Mouse (Mus musculus) heart, adult 18-20 months (tissue): ENCODE data around the gene Alg14. TPM values are rescaled to one million over a fixed set of nuclear protein-coding genes. Genes with fewer than 3 reads are reported as not detected.
A peak's percentile ranks its signal among the peaks of the same experiment; 100 is the strongest.

Experiments
- DNase-seq, 2 experiments: peaks; one replicate each; pipeline ENCODE4 v3.0.0; 2021 to 2022; ENCODE audit warnings: mixed read lengths in 1 of 2
- long read RNA-seq, 2 experiments: library from polyadenylated mRNA; stranded (forward); transcript quantifications; one replicate each; pipeline ENCODE4 v2.0.0; 2021
- total RNA-seq, 2 experiments: library from RNA; stranded (reverse); gene quantifications; 2 replicates each; pipeline ENCODE4 v1.2.3; 2021

Gene Alg14
- total RNA-seq: 10 to 100 TPM; 12.4 to 13.5 TPM
- long read RNA-seq, experiment 1, transcript Alg14-201 (4 exons, 2,037 nt): major isoform, 7 of 14 reads
- long read RNA-seq, experiment 1, partial matches to known transcripts: 2 of 14 reads
- long read RNA-seq, experiment 1, other reads (novel, unspliced or antisense): 4 of 14 reads
- long read RNA-seq, experiment 2, partial matches to known transcripts: 0 of 7 reads
- long read RNA-seq, experiment 2, other reads (novel, unspliced or antisense): 1 of 7 reads

DNA sequence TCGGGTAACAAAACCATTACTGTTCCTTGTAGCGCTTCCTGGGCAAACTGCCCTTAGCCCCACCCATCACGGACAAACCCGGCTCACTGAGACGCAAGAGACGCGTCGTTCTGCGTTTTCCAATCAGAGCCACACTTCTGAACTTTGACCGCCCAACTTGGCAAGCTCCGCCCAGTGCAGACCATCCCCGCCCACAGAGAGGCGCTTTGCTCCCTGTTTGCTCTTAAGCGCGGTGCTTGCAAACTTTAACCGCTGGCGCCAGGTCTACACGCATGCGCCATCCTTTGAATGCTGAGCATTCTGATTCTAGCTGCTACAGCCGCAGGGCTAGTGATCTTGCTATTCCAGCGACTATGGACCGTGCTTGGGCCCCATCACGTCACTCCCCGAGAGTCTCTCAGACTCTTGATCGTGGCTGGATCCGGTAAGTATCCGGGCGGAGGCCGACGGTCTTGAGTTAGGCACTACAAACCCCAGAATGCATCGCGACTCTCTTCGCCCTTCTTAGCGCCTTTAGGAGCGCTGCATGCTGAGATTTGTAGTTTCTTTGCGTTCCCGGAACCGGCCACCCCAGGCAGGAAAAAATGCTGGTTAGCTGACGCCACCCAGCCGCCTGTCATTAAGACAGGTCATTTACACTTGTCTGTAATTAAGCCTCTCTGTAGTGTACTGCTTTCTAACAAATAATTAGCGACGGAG is at the start of gene Alg14:
TSS of gene Alg14 (plus strand) at position 214 of the 699 bp plus-strand sequence.
- DNase-seq: peak; percentile 98 to 99

DNA sequence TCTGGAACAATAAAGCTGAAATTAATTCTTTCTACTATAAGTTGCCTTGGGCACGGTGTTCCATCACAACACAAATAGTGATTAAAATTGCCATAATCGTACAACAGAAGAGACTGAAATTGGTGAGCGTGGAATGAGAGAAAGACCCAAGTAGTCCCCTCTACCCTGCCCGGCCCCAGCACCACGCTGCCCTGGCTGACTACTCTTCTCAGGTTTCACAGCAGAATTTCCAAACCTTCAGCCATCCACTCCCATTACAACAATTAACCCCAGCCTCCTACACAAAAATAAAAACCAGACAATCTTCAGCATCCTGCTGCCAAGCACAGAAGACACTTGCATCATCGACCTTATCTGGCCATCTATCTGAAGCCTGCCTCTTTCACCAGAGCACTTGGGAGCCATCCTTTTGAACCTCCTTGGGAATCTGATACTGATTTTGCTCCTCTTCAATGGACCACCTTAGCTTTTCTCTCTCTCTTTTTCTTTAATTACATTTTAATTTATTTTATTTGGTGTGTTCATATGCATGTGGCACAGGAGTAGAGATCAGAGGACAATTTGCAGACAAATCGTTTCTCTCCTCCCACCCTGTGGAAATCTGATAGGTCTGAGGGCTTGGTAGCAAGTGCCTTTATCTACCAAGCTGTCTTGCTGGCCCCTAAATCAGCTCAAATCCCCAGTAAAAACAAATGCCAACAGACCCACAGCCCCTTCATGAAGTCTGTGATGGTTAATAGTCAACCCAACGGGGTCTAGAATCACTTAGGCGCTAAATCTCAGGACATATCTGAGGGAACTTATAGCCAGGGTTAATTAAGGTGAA is 49.2 kb upstream of the Alg14 start:
- DNase-seq: no peak

GRCm38 (mm10) chr3:121242941-121243340 is 48.6 kb upstream of the Alg14 start:
- no peak for DNase-seq

DNA sequence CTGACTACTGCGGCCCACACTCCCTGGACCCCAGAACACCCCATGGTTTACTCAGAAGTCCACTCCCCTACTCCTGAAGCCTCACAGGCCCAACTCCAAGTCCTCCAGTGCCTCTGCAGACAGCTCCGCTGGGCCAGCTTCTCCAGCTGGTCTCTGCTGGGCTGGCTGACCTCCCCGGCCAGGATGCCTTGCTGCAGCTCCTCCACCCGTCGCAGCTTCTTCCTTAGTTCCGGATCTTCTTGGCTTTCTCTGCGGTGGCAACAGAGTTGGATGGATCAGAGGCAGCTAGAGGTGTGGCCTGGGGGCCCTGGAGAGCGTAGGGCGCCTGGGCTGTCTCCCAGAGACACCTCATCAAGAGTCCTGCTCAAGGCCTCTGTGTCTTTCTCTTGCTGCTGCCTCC is 41.5 kb upstream of the Alg14 start:
- DNase-seq: peak; percentile 16 to 49

DNA sequence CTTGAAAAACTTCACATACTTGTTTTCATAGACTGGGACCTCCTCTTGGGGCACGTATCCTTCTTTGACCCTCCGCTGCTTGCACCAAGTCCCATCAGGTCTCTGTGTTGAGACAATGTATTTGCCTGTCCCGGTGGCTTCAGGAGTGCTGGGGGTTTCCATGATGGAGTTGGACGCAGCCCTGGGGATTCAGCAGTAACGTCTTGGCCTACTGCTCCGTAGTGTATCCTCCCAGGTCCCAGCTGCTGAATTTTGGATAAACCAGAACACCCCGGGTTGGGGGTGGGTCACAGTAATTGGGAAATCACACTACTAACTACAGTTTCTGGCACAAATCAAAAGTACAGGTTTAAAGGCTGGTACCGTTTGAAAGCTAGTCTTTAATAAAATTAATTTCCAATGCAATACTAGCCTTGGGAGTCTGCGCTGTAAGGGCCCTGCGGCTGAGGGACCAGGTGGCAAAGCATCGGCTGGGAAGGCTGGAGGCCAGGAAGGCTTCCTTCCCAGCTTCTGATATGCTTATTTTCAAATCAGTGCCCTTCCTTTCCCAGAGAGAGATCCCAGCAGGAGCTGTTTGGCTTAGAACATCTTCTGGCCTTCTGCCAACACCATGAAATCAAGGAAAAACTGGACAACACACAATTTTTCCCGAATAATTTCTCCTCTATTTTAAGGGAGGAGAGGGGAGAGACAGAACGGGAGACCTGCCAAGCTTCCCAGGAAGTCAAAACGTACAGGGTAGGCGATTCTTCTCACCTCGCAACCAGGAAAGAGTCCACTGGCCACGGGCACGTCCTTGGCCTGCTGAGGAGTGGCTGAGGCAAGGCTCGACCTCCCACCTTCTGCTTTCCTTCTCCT is 40.8 kb upstream of the Alg14 start:
- DNase-seq: peak; percentile 45 to 52

DNA sequence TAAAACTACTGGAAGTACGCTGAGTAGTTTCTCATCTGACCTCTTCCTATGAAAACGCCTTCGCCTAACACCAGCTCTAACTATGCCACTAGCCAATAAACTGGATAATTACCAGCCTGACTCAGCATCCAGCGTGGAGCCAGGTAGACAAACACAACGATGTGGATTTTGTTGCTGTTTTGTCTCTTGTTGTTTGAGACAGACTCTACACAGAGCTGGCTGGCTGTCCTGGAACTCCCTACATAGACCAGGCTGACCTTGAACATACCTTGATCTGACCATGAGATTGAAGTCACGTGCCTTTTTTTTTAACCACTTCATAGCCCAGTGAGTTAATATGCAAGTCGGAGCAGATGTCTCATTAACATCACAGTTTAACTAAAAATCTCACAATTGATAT is 36.1 kb upstream of the Alg14 start:
- DNase-seq: no peak

- no peak for DNase-seq
Observed at GRCm38 (mm10) chr3:121256131-121256530, 35.4 kb upstream of the Alg14 start.

DNA sequence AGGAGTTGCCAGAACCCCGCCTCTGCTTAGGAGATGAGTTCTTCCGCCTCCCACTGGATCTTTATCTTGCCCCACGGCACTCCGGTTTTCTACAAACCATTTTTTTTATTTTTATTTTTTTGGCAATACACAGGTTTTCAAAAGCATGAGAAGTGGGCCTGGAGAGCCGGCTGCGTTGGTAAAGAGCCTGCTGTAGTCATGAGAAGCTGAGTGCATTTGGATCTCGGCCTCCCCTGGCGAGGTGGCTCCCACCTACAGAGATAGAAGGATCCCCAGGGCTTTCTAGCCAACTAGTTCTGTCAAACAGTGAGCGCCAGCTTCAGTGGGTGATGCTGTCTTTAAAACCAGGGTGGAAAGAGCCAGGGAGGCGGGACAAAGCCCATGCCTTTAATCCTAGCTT is 34.2 kb upstream of the Alg14 start:
- DNase-seq: no peak

- peak; percentile 25 to 29 for DNase-seq
Observed at GRCm38 (mm10) chr3:121258521-121259478, 32.8 kb upstream of the Alg14 start.

DNA sequence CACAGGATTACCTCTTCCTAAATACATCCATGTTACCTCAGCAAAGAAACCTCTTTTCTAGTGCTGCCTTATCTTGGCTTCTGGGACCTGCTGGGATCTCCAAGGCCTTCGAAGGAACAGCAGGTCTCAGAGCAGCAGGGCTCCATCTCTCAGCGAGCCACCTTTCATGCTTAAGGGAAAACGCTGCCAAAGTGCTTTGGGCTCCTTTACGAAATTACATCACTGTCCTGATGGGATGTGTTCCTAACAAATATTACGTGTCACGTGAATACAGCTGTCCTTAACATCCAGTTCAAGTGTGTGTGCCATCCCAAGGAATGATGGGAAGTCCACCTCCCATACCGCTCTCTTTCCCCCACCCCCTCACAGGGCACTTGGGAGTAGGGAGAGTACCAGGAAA is 31.5 kb upstream of the Alg14 start:
- DNase-seq: no peak

- DNase-seq: no peak
Observed at GRCm38 (mm10) chr3:121260831-121261230, 30.7 kb upstream of the Alg14 start.

DNA sequence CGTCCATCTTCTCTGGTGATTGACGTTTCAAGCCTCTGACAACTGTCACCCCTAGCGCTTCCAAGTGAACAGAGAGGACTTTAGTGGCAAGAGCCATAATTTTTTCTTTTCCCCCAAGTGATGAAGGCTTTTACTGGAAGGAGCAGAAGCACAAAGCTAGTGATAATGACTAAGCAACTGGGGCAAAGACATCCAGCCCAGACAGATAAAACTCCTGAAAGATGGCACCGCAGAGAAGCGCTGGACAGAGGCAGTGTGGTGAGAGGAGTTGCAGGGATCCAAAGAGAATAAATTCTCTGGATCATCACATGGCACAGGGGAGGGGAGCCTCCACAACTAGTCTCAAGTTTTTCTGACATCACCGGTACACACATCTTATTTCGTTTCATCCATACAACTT is 30.3 kb upstream of the Alg14 start:
- DNase-seq: no peak

DNA sequence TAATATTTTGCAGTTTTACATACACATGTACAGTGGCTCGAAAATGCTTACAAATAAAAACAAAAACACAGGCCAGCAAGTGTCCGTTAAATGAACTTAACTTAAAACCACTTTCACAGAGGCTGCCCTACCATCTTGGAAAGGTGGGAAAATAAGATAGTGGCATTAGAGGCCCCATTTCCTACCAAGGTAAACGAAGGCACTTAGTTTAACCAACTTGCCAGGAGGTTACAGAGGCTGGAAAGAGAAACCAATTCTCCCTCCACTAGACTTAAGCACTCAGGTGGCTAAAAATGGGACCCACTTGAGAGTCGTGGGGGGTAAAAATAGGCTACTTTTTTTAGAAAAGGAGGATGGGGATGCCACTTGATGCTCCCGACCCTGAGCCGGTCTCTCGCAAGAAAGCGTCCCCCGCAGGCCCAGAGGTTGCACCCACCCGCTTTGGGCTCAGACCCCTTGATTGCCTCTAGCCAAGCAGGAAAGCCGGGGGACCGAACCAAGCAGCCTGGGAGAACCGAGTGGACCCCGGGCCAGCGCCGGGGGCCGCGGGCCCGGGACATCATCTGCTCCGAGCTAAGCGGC is 29.5 kb upstream of the Alg14 start:
- no peak for DNase-seq

GRCm38 (mm10) chr3:121262521-121263204 is 28.9 kb upstream of the Alg14 start:
- DNase-seq: peak; percentile 47 to 58

GRCm38 (mm10) chr3:121263205-121263548 is 28.4 kb upstream of the Alg14 start:
- DNase-seq: peak; percentile 46 to 51

DNA sequence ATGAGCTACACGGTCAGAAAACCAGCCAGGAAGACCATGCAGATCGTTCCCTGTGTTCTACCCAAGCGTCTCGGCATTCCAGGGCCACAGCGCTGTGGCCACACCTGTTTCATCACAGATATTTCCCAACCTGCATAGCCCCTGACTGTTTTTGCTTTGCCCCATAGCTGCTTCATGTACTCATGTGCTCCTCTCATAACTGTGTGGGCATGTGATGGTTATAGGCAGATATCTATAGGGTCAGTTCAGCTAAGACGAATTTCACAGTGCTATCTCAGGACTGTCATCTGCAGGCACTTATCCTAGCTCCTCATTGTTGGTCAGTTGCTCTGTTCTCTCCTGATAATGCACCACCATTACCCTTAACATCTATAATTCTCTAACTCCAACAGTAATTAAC is 27.3 kb upstream of the Alg14 start:
- DNase-seq: no peak

DNA sequence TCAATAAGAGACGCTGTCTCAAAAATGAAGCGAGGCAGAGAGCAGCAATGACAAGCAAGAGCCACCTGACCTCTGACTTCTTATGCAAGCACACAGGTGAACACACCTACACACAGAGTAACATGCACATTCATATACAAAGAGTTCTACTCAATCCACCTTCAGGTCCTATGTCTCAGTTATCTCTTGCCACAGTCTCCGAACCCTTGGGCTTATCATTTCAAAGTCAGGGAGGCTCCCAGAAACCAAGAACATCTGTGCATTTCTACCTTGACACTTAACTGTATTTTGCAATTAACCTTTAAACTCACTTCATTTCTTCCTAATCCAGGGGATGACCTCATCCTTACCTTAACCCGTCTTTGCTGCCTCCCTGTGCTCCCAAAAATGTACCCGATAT is 24.3 kb upstream of the Alg14 start:
- no peak for DNase-seq

- no peak for DNase-seq
Observed at GRCm38 (mm10) chr3:121272577-121272976, 19.0 kb upstream of the Alg14 start.

- DNase-seq: no peak
Observed at GRCm38 (mm10) chr3:121274010-121274409, 17.6 kb upstream of the Alg14 start.

GRCm38 (mm10) chr3:121277009-121277408 is 14.6 kb upstream of the Alg14 start:
- DNase-seq: no peak
